Mouse (Mus musculus) bone marrow, adult 2 months (tissue): ENCODE data around the gene Ccr9.

ENCODE experiments used
- CTCF ChIP-seq: fragments of 200-500 bp; IDR thresholded peaks from 2 replicates; pipeline ENCODE4 v1.5.1; 2011; ENCODE audit warnings: low read length, control low read depth; ENCODE audit not compliant: control insufficient read depth, insufficient read depth
- POLR2A ChIP-seq: fragments of 200-500 bp; IDR thresholded peaks from 2 replicates; pipeline ENCODE4 v1.6.1; 2011; ENCODE audit warnings: low read depth, mild to moderate bottlenecking, control low read depth, low read length, borderline replicate concordance; ENCODE audit not compliant: control insufficient read depth

DNA sequence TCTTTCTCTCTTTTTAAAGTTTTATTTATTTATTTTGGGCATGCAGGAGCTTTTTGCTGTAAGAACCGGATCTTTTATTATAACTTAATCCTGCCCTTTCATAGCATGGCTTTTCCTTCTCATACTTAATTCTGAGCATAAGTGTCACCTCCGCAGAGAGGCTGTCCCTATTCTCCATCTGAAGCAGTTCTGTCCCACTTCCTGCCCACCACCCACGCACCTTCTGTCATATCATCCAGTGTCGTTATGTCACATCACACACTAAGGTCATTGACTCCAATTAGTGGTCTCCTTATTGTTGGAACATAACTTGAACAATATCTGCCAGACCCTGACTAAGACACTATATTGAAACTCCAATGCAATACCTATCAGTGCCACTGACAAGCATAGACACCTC lies 80.4 kb downstream of the Ccr9 start:
- TF ChIP-seq POLR2A (no peak), CTCF (no peak)
